Mouse (Mus musculus): Measurements from ENCODE around the gene Rhox9. TPM values are rescaled to one million over a fixed set of nuclear protein-coding genes. Genes with fewer than 3 reads are reported as not detected.
"Not testable (repeated sequence)": the region's sequence is repeated elsewhere in the genome, so short reads cannot be mapped to it uniquely, and the experiment has no call there.

Gene Rhox9
- not detected for total RNA-seq (2021)

DNA sequence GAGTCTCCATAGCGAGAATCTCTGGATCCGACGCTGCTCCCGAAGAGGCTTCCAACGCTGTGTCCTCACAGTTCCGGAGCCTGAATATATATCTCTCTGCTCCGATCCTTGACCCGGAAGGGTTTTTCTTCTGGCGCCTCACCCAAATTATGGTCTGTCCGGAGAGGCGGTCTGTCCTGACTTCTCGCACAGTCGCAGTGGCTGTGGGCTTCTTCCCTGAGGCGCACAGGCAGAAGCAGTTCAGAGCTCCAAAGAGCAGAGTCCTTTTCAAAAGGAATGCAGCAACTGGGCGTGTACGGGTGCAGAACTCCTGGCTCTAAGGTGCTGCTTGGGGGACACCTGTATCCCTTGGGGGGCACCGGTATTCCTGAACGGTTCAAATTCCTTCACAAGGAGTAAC is at the start of gene Rhox9:
Gene Rhox9 (minus strand): TSS at position 101 of the 400 bp plus-strand sequence.
- intact Hi-C loops (cut with DNase I); DNase-seq: not testable (repeated sequence)

DNA sequence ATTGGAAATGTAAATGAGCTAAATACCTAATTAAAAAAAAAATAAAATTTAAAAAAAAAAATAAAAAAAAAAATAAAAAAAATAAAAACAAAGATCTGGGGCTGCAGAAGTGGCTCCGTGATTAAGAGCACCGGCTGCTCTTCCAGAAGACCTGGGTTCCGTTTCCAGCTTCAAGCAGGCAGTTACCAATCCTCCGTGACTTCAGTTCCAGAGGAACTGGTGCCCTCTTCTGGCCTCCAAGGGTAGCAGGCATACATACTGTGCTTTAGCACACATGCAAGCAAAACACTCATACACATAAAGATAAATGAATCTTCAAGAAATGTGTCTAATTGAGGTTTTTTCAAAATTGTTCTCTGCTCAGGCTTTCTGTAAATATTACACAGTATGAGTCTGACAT is 14.7 kb upstream of the Rhox9 start:
- intact Hi-C loops (cut with DNase I): no loop called here
- DNase-seq: no peak

DNA sequence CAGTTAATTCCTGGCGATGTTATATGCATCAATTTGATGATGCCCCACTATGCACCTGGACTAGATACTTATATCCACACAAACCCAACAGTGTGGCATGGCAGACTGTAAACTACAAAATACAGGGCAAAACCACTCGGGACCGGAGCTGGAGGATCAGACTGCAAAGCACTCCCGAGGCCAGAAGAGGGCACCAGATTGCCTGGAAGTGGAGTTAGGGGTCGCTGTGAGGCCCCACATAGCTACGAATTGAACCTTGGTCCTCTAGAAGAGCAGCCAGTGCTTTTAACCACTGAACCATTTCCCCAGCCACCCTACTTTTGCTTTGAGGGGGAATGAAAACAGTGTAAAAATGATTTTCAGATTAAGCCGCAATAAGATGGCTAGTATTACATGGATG is 7.0 kb upstream of the Rhox9 start:
- no peak for DNase-seq
- intact Hi-C loops (cut with DNase I): no loop called here

DNA sequence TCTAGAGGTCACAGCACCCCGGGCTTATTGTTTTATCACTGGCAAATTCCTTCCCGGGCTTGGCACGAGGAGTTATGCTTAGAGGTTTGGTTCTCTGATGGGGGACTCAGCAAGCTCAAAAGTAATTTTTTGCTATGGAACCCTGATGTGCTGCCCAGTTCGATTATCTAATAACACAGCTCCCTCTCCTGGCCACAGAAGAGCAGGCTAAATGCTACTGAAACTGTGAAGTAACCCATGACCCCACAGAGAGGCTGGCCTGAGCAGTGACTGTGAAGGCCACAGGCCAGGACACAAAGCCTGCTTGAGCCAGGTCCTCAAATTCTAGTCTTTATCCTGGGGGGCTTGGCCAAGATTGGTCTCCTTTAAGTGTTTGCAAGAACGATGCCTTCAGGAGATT is 2.2 kb upstream of the Rhox9 start:
- intact Hi-C loops (cut with DNase I): no loop called here
- DNase-seq: no peak

GRCm38 (mm10) chrX:37897132-37897531 is 4.4 kb downstream of the Rhox9 start, which contains the start of gene Rhox7b:
Gene Rhox7b, minus strand, starts transcription at chrX:37897232.
- DNase-seq; intact Hi-C loops (cut with DNase I): not testable (repeated sequence)

DNA sequence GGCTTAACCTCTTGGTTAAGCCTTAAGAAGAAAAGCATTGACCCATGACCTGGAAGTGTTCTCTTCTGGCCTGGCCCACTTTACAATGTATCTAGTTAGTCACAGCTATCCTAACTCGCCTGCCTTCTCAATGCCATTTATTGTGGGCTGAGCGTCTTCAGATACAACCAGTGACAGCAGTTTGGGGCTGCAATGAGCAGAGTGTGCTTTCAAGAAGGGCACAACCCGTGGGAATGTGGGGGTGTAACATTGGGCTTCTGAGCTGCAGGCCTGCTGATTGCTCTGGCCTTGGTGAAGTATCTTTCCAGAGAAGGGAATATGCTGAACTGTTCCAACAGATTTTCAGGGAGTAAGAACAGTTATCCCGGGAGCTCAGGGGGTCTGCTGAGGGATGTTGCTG is 22.7 kb downstream of the Rhox9 start, which contains the start of gene Rhox8:
Gene Rhox8 (minus strand): TSS at position 101 of the 400 bp plus-strand sequence.
- no peak for DNase-seq
- intact Hi-C loops (cut with DNase I): no loop called here

- intact Hi-C loops (cut with DNase I): no loop called here
- DNase-seq: no peak
These were observed 29.9 kb downstream of the Rhox9 start for GRCm38 (mm10) chrX:37871641-37872040.

Other genes with a start within 250 kb of the Rhox9 start
- gene Rhox3h, start 233.0 kb downstream of the Rhox9 start, total RNA-seq (2021): not detected
- not detected for gene Rhox2h, start 228.5 kb downstream of the Rhox9 start, total RNA-seq (2021)
- not detected for gene Rhox5, start 96.9 kb downstream of the Rhox9 start, total RNA-seq (2021)
- gene Rhox6, start 74.9 kb downstream of the Rhox9 start, total RNA-seq (2021): not detected
- gene Rhox7a, start 70.1 kb downstream of the Rhox9 start, total RNA-seq (2021): not detected
- gene Rhox8, start 22.8 kb downstream of the Rhox9 start, total RNA-seq (2021): not detected
- gene Rhox7b, start 4.5 kb downstream of the Rhox9 start, total RNA-seq (2021): not detected
- gene Btg1-ps1, start 117.0 kb upstream of the Rhox9 start, total RNA-seq (2021): not detected
- not detected for gene Btg1-ps2, start 141.3 kb upstream of the Rhox9 start, total RNA-seq (2021)
- gene Rhox10, start 164.7 kb upstream of the Rhox9 start, total RNA-seq (2021): not detected
- not detected for gene Rhox11, start 183.4 kb upstream of the Rhox9 start, total RNA-seq (2021)
- not detected for gene Rhox12, start 209.1 kb upstream of the Rhox9 start, total RNA-seq (2021)
- gene Rhox13, start 219.4 kb upstream of the Rhox9 start, total RNA-seq (2021): not detected